Mouse (Mus musculus) small intestine, adult 10 weeks (tissue): ENCODE results near the gene Slc28a1. TPM values are rescaled to one million over a fixed set of nuclear protein-coding genes. Genes with fewer than 3 reads are reported as not detected.

Source experiments
- polyA plus RNA-seq: library from polyadenylated mRNA; stranded (reverse); fragments of 350-450 nt; fragmentation: Illumina TruSeq; extraction: RNeasy Lipid Tissue Mini Kit (QIAGEN cat#74804); gene quantifications from one replicate; pipeline ENCODE4 v1.2.3, GENCODE M21; 2014; ENCODE audit warnings: low replicate concordance

Gene Slc28a1
- 1.2 TPM for polyA plus RNA-seq

GRCm38 (mm10) chr7:81114555-81114954, at the start of gene Slc28a1:
Slc28a1 (plus strand) TSS chr7:81114799.

GRCm38 (mm10) chr7:81213347-81214152, 99.0 kb downstream of the Slc28a1 start, which contains the start of gene Pde8a:
Pde8a (plus strand) TSS chr7:81213596.

Other genes with a start within 250 kb of the Slc28a1 start
- gene Wdr73, start 213.5 kb upstream of the Slc28a1 start, polyA plus RNA-seq: 7.5 TPM
- gene Nmb, start 209.7 kb upstream of the Slc28a1 start, polyA plus RNA-seq: not detected
- gene Sec11a, start 167.0 kb upstream of the Slc28a1 start, polyA plus RNA-seq: 154 TPM
- 6.2 TPM for gene Zfp592, start 121.1 kb upstream of the Slc28a1 start, polyA plus RNA-seq
- gene Alpk3, start 57.2 kb upstream of the Slc28a1 start, polyA plus RNA-seq: not detected
- 26.8 TPM for gene Pde8a, start 98.8 kb downstream of the Slc28a1 start, polyA plus RNA-seq
- gene Rps17, start 230.5 kb downstream of the Slc28a1 start, polyA plus RNA-seq: 127 TPM